Mouse (Mus musculus) kidney, postnatal 0 days (tissue): ENCODE results near the gene Ugt1a10. TPM values are rescaled to one million over a fixed set of nuclear protein-coding genes. Genes with fewer than 3 reads are reported as not detected.

Experiments
- ATAC-seq: fragments of 200-750 bp; cut with Nextera tagmentation; replicated peaks from 2 replicates; pipeline ENCODE4 v1.8.0; 2017; ENCODE audit warnings: low read depth, moderate number of reproducible peaks, moderate TSS enrichment, moderate library complexity; ENCODE audit not compliant: low FRiP score
- DNase-seq: peaks from one replicate; pipeline ENCODE4 v3.0.0-alpha.2; 2016; ENCODE audit warnings: low spot score
- H3K27ac ChIP-seq: fragments of 300-500 bp; sonication (generic); 2 replicates; pipeline ENCODE4 v1.5.1; 2014; ENCODE audit warnings: mild to moderate bottlenecking
- H3K27me3 ChIP-seq: fragments of 300-500 bp; sonication (generic); 2 replicates; pipeline ENCODE4 v1.6.1; 2014; ENCODE audit warnings: low read length, mixed read lengths; ENCODE audit not compliant: insufficient read depth
- H3K36me3 ChIP-seq: fragments of 300-500 bp; sonication (generic); 2 replicates; pipeline ENCODE4 v1.6.1; 2014; ENCODE audit warnings: low read length, mixed read lengths; ENCODE audit not compliant: insufficient read depth
- H3K4me1 ChIP-seq: fragments of 300-500 bp; sonication (generic); replicated peaks from 2 replicates; pipeline ENCODE4 v1.6.1; 2014; ENCODE audit warnings: antibody characterized with exemption, low read length, mixed read lengths; ENCODE audit not compliant: insufficient read depth
- H3K4me2 ChIP-seq: fragments of 300-500 bp; sonication (generic); 2 replicates; pipeline ENCODE4 v1.6.1; 2014; ENCODE audit warnings: mild to moderate bottlenecking, low read length, moderate library complexity, mixed read lengths
- H3K4me3 ChIP-seq: fragments of 300-500 bp; sonication (generic); replicated peaks from 2 replicates; pipeline ENCODE4 v1.5.1; 2014; ENCODE audit warnings: low read depth, low read length
- H3K9ac ChIP-seq: fragments of 300-500 bp; sonication (generic); 2 replicates; pipeline ENCODE4 v1.6.1; 2014; ENCODE audit warnings: low read depth, low read length
- H3K9me3 ChIP-seq: fragments of 300-500 bp; sonication (generic); replicated peaks from 2 replicates; pipeline ENCODE4 v1.6.1; 2016; ENCODE audit warnings: low read length, inconsistent platforms, mixed read lengths
- CTCF ChIP-seq: IDR thresholded peaks from 2 replicates; pipeline ENCODE4 v1.5.1; 2016; ENCODE audit warnings: antibody characterized with exemption, low read depth, mild to moderate bottlenecking, moderate library complexity
- WGBS: fragments of 180-500 bp; shearing (Covaris S2); extraction: QIAGEN DNeasy Blood & Tissue Kit; methylation state at CpG from one replicate; pipeline ENCODE4 v1.1.7; 2014; 5-methylcytosine and 5-hydroxymethylcytosine counted together
- polyA plus RNA-seq: library from polyadenylated mRNA; unstranded; fragments of >200 nt; fragmentation: Nextera tagmentation; extraction: Ambion mirVana; gene quantifications from 2 replicates; pipeline ENCODE4 v1.2.1, GENCODE M21; 2015

Gene Ugt1a10
- polyA plus RNA-seq, 1 experiment from 2014 or later: 52.3 TPM

GRCm38 (mm10) chr1:88237311-88237710 lies 182.1 kb downstream of the Ugt1a10 start:
- no peaks in the 10 kb centered on the region for H3K27me3 ChIP-seq
- DNase-seq (no peak), ATAC-seq (0 out of 2 replicates have a peak, but pooled peaks have one; percentile 0)
- TF ChIP-seq CTCF: no peak
- no peak overlapping the region for H3K4me2 ChIP-seq
- peaks cover 73% of the 10 kb centered on the region for H3K9me3 ChIP-seq
- no peak overlapping the region for H3K4me3 ChIP-seq
- no peak overlapping the region for H3K9ac ChIP-seq
- no peaks in the 10 kb centered on the region for H3K4me1 ChIP-seq
- no peak overlapping the region for H3K27ac ChIP-seq
- 72% methylated on average over 5 of the region's 5 CpGs for WGBS
- no peaks in the 10 kb centered on the region for H3K36me3 ChIP-seq

GRCm38 (mm10) chr1:88238771-88239170 lies 183.6 kb downstream of the Ugt1a10 start:
- H3K9me3 ChIP-seq: peaks cover 65% of the 10 kb centered on the region
- ATAC-seq: no peak
- DNase-seq: no peak
- H3K9ac ChIP-seq: no peak overlapping the region
- H3K27ac ChIP-seq: no peak overlapping the region
- H3K4me3 ChIP-seq: no peak overlapping the region
- H3K27me3 ChIP-seq: no peaks in the 10 kb centered on the region
- H3K4me1 ChIP-seq: no peaks in the 10 kb centered on the region
- H3K4me2 ChIP-seq: no peak overlapping the region
- no peaks in the 10 kb centered on the region for H3K36me3 ChIP-seq
- 70% methylated on average over 6 of the region's 6 CpGs for WGBS
- no peak for TF ChIP-seq CTCF

GRCm38 (mm10) chr1:88240072-88240471 lies 184.9 kb downstream of the Ugt1a10 start:
- WGBS: 69% methylated on average over 5 of the region's 5 CpGs
- H3K4me2 ChIP-seq: no peak overlapping the region
- ATAC-seq (no peak), DNase-seq (no peak)
- H3K27ac ChIP-seq: no peak overlapping the region
- H3K4me1 ChIP-seq: no peaks in the 10 kb centered on the region
- no peak overlapping the region for H3K9ac ChIP-seq
- no peaks in the 10 kb centered on the region for H3K36me3 ChIP-seq
- TF ChIP-seq CTCF: no peak
- H3K9me3 ChIP-seq: peaks cover 55% of the 10 kb centered on the region
- H3K27me3 ChIP-seq: no peaks in the 10 kb centered on the region
- no peak overlapping the region for H3K4me3 ChIP-seq

- Histone ChIP-seq H3K36me3 (no peaks in the 10 kb centered on the region), H3K4me1 (no peaks in the 10 kb centered on the region), H3K9me3 (peaks cover 55% of the 10 kb centered on the region), H3K9ac (no peak overlapping the region), H3K4me3 (no peak overlapping the region), H3K27ac (no peak overlapping the region), H3K4me2 (no peak overlapping the region), H3K27me3 (no peaks in the 10 kb centered on the region)
- 71% methylated on average over 4 of the region's 4 CpGs for WGBS
- TF ChIP-seq CTCF: no peak
- no peak for DNase-seq
- no peak for ATAC-seq
Observed at GRCm38 (mm10) chr1:88240579-88240978, 185.4 kb downstream of the Ugt1a10 start.

GRCm38 (mm10) chr1:88243861-88244260 lies 188.7 kb downstream of the Ugt1a10 start:
- no peak for ATAC-seq

GRCm38 (mm10) chr1:88245881-88246280 lies 190.7 kb downstream of the Ugt1a10 start:
- no peak overlapping the region for H3K4me3 ChIP-seq
- H3K27ac ChIP-seq: no peak overlapping the region
- ATAC-seq (no peak), DNase-seq (no peak)
- H3K9ac ChIP-seq: no peak overlapping the region
- no peak for TF ChIP-seq CTCF
- peaks cover 43% of the 10 kb centered on the region for H3K9me3 ChIP-seq
- H3K36me3 ChIP-seq: no peaks in the 10 kb centered on the region
- 80% methylated on average over 6 of the region's 6 CpGs for WGBS
- H3K4me1 ChIP-seq: no peaks in the 10 kb centered on the region
- H3K27me3 ChIP-seq: no peaks in the 10 kb centered on the region
- H3K4me2 ChIP-seq: no peak overlapping the region

More at GRCm38 (mm10) chr1:88243861-88244260, 188.7 kb downstream of the Ugt1a10 start:
- DNase-seq: no peak
- Histone ChIP-seq H3K4me1 (no peaks in the 10 kb centered on the region), H3K27me3 (no peaks in the 10 kb centered on the region), H3K36me3 (no peaks in the 10 kb centered on the region), H3K9me3 (peaks cover 48% of the 10 kb centered on the region), H3K9ac (no peak overlapping the region), H3K27ac (no peak overlapping the region), H3K4me2 (no peak overlapping the region), H3K4me3 (no peak overlapping the region)
- TF ChIP-seq CTCF: no peak
- 64% methylated on average over 5 of the region's 5 CpGs for WGBS

GRCm38 (mm10) chr1:88246386-88246785 lies 191.2 kb downstream of the Ugt1a10 start:
- no peaks in the 10 kb centered on the region for H3K27me3 ChIP-seq
- H3K27ac ChIP-seq: no peak overlapping the region
- H3K9me3 ChIP-seq: peaks cover 43% of the 10 kb centered on the region
- ATAC-seq (no peak), DNase-seq (no peak)
- TF ChIP-seq CTCF: no peak
- H3K4me1 ChIP-seq: no peaks in the 10 kb centered on the region
- H3K9ac ChIP-seq: no peak overlapping the region
- H3K4me3 ChIP-seq: no peak overlapping the region
- 50% methylated on average over 6 of the region's 6 CpGs for WGBS
- H3K4me2 ChIP-seq: no peak overlapping the region
- H3K36me3 ChIP-seq: no peaks in the 10 kb centered on the region
